Mouse (Mus musculus) neural tube, embryonic 12.5 days (tissue): ENCODE data around the gene L1cam. TPM values are rescaled to one million over a fixed set of nuclear protein-coding genes. Genes with fewer than 3 reads are reported as not detected.
A peak's percentile ranks its signal among the peaks of the same experiment; 100 is the strongest.

ENCODE experiments used
- ATAC-seq: fragments of 200-750 bp; cut with Nextera tagmentation; 2 replicates; pipeline ENCODE4 v1.8.0; 2017; ENCODE audit warnings: low read depth, mild to moderate bottlenecking, moderate TSS enrichment, moderate library complexity; ENCODE audit not compliant: low FRiP score
- H3K27ac ChIP-seq: fragments of 300-500 bp; sonication (generic); 2 replicates; pipeline ENCODE4 v1.5.1; 2016
- H3K27me3 ChIP-seq: fragments of 300-500 bp; sonication (generic); replicated peaks from 2 replicates; pipeline ENCODE4 v1.6.1; 2016; ENCODE audit warnings: mild to moderate bottlenecking
- H3K36me3 ChIP-seq: fragments of 300-500 bp; sonication (generic); 2 replicates; pipeline ENCODE4 v1.6.1; 2016; ENCODE audit warnings: mild to moderate bottlenecking
- H3K4me1 ChIP-seq: fragments of 300-500 bp; sonication (generic); 2 replicates; pipeline ENCODE4 v1.6.1; 2016
- H3K4me2 ChIP-seq: fragments of 300-500 bp; sonication (generic); replicated peaks from 2 replicates; pipeline ENCODE4 v1.6.1; 2016; ENCODE audit warnings: mild to moderate bottlenecking
- H3K4me3 ChIP-seq: fragments of 300-500 bp; sonication (generic); 2 replicates; pipeline ENCODE4 v1.5.1; 2016
- H3K9ac ChIP-seq: fragments of 300-500 bp; sonication (generic); 2 replicates; pipeline ENCODE4 v1.6.1; 2016; ENCODE audit warnings: mild to moderate bottlenecking
- H3K9me3 ChIP-seq: fragments of 300-500 bp; sonication (generic); 2 replicates; pipeline ENCODE4 v1.6.1; 2016; ENCODE audit warnings: mild to moderate bottlenecking
- WGBS: fragments of 180-500 bp; shearing (Covaris S2); methylation state at CpG from one replicate; pipeline ENCODE4 v1.1.7; 2016; 5-methylcytosine and 5-hydroxymethylcytosine counted together
- polyA plus RNA-seq: library from polyadenylated mRNA; unstranded; fragments of >200 nt; fragmentation: Nextera tagmentation; extraction: Ambion mirVana; gene quantifications from 2 replicates; pipeline ENCODE4 v1.2.1, GENCODE M21; 2016

Gene L1cam
- polyA plus RNA-seq, 1 experiment from 2014 or later, result 67.5 TPM

DNA sequence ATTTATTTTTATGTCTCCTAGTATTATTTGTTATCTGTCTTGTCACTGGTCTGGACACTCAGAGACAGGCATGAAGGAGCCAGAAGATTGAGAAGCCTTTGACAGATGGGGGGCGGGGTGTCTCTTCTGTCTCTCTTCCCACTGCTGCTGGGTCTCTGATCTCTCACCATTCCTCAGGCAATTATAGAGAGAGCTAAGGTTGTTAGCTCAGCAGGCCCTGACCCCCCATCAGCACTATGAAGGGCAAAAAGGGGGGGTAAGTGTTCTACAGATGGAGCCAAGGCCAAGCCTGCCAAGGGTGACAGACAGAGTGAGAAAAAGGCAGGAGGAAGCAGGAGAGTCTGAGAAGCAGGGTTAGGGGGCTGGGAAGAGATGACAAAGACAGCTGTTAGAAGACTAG, 23.9 kb downstream of the L1cam start:
- Histone ChIP-seq H3K4me2 (no peak overlapping the region), H3K27me3 (no peaks in the 10 kb centered on the region), H3K36me3 (no peaks in the 10 kb centered on the region), H3K4me1 (0 out of 2 replicates have a peak, but pooled peaks cover under 1% of the 10 kb centered on the region), H3K9me3 (no peaks in the 10 kb centered on the region), H3K9ac (no peak overlapping the region), H3K27ac (no peak overlapping the region), H3K4me3 (no peak overlapping the region)
- no peak for ATAC-seq
- WGBS, result 28% methylated on average over 1 of the region's 1 CpGs

DNA sequence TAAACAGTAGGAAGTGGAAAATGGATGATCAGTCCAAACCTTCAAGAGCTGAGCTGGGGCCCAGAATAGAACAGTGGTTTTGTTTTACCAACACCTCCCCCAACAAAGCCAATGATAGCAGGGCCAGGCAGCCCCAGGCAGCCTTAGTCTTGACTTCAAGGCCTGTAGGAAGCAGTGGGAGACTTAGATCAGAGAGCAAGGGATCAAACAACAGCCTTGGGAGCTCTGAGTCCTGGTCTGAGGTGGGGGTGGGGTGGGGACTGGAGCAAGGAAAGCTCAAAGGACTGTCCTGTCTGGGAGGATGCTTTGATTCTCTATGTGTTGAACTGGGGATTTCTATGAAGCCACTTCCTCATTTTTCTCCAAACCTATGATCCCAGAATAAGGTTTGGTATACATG, 24.4 kb downstream of the L1cam start:
- H3K4me3 ChIP-seq, result no peak overlapping the region
- H3K9me3 ChIP-seq, result no peaks in the 10 kb centered on the region
- H3K36me3 ChIP-seq, result no peaks in the 10 kb centered on the region
- H3K27me3 ChIP-seq, result no peaks in the 10 kb centered on the region
- H3K9ac ChIP-seq, result no peak overlapping the region
- no peak overlapping the region for H3K4me2 ChIP-seq
- ATAC-seq, result no peak
- H3K4me1 ChIP-seq, result peaks cover 5% of the 10 kb centered on the region; the same call in 1 of the 2 replicates
- no peak overlapping the region for H3K27ac ChIP-seq

DNA sequence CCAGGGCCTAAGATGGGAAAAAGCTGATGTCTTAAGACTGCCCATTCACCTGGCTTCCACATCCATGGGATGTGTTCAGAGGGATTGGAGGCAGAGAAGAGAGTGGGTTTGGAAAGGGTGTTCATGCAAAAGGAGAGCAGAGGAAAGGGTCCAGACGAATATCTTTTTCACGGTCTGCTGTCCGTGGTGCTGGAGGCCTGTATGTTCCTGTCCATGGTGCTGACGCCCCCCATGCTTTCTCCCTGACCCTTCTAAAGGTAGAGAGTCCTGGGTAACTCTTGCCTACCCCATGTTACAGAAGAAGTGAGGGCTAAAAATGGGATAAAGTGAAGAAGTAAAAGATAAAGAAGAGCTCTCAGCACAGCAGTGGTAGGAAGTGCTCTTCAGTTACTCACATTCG, 26.6 kb downstream of the L1cam start:
- Histone ChIP-seq H3K4me2 (no peak overlapping the region), H3K27me3 (no peaks in the 10 kb centered on the region), H3K27ac (no peak overlapping the region), H3K4me1 (peaks cover 19% of the 10 kb centered on the region), H3K36me3 (no peaks in the 10 kb centered on the region), H3K9ac (no peak overlapping the region), H3K4me3 (no peak overlapping the region), H3K9me3 (no peaks in the 10 kb centered on the region)
- ATAC-seq, result no peak
- WGBS, result 18% methylated on average over 5 of the region's 5 CpGs

DNA sequence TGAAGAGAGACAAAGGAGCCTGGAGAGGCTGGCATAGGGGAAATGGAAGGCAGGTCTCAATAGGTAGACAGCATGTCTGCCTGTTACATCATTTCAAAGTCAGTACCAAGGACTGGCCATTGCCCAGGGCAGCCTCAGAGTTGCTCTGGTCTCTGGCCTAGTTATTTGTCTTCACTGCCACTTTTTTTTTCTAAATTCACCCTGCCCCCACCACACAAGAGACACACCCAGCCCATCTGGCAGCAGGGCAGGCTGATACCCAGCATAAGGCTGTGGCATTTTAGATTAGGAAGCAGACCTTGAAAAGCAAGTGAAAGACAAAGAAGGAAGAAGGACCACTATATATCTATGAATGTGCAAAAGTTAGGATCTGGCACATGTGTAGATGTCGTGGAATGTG, 28.1 kb downstream of the L1cam start:
- WGBS, result 74% methylated on average over 1 of the region's 1 CpGs
- H3K27me3 ChIP-seq, result no peaks in the 10 kb centered on the region
- no peaks in the 10 kb centered on the region for H3K9me3 ChIP-seq
- no peak overlapping the region for H3K4me2 ChIP-seq
- peaks cover 20% of the 10 kb centered on the region for H3K4me1 ChIP-seq
- H3K36me3 ChIP-seq, result no peaks in the 10 kb centered on the region
- ATAC-seq, result no peak
- no peak overlapping the region for H3K9ac ChIP-seq
- no peak overlapping the region for H3K27ac ChIP-seq
- H3K4me3 ChIP-seq, result no peak overlapping the region

DNA sequence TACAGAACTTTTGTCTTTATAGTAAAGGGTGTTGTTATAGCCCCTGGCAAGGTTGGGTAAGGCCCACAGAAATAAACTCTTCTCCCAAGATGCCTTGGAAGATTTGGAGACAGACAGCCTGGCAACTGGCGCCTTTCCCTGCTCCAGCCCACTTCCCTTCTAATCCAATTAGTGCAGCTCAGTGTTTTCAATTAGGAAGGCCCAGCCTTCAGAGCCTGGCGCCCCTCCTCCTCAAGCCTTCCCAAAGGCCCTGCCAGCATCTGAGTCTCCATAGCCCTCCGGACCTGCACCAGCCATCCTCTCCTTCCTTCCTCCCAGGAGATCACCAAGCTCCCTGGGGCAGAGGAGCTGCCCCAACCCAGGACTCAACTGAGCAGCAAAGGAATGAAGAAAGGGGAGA, 28.6 kb downstream of the L1cam start:
- H3K27me3 ChIP-seq, result no peaks in the 10 kb centered on the region
- peaks cover 20% of the 10 kb centered on the region for H3K4me1 ChIP-seq
- ATAC-seq, result 0 out of 2 replicates have a peak, but pooled peaks have one; percentile 8
- H3K4me2 ChIP-seq, result no peak overlapping the region
- H3K36me3 ChIP-seq, result no peaks in the 10 kb centered on the region
- no peaks in the 10 kb centered on the region for H3K9me3 ChIP-seq
- WGBS, result 33% methylated on average over 3 of the region's 3 CpGs
- no peak overlapping the region for H3K4me3 ChIP-seq
- no peak overlapping the region for H3K27ac ChIP-seq
- H3K9ac ChIP-seq, result no peak overlapping the region

DNA sequence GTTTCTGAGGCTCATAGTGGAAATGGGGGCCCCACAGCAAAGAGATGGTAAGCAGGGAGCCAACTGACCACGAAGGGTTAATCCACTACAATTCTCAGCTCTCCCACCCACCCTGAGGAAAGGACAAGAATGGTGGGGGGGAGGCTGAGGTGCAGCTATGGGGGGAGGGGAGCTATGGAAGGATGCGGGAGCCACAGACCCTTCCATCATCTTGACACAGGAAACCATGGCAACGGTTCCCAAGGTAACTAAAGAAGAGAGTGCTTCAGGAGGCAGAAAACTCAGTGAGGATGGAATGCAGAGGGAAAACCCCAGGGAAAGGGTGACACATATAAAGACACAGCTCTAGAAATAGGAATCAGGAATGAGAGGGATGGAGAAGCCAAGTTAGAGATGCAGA, 31.2 kb downstream of the L1cam start:
- Histone ChIP-seq H3K36me3 (peaks cover 3% of the 10 kb centered on the region; the same call in 1 of the 2 replicates), H3K4me1 (peaks cover 20% of the 10 kb centered on the region), H3K27me3 (no peaks in the 10 kb centered on the region), H3K27ac (no peak overlapping the region), H3K4me2 (peak overlapping the region; percentile 1; the same call in 1 of the 2 replicates), H3K4me3 (no peak overlapping the region), H3K9ac (no peak overlapping the region), H3K9me3 (no peaks in the 10 kb centered on the region)
- ATAC-seq, result peak; percentile 78; the same call in 1 of the 2 replicates
- 52% methylated on average over 3 of the region's 3 CpGs for WGBS

DNA sequence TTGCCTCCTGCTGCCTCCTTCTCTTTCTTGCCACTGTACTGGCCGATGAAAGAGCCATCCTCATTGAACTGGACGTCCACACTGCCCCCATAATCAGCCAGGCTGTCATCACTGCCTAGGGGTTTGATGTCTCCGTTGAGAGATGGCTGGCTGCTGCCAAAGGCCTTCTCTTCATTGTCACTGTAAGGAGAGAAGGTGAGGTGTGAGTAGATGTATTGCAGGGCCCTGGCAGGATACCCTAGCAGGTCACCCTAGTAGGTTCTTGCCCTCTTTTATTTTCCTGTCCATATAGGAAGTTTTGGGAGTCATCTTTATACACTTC, 40.9 kb downstream of the L1cam start:
- H3K9me3 ChIP-seq, result no peaks in the 10 kb centered on the region
- H3K27ac ChIP-seq, result no peak overlapping the region
- no peak overlapping the region for H3K4me3 ChIP-seq
- H3K27me3 ChIP-seq, result no peaks in the 10 kb centered on the region
- no peaks in the 10 kb centered on the region for H3K4me1 ChIP-seq
- H3K4me2 ChIP-seq, result no peak overlapping the region
- WGBS, result 85% methylated on average over 3 of the region's 3 CpGs
- ATAC-seq, result no peak
- no peaks in the 10 kb centered on the region; the same call in 1 of the 2 replicates for H3K36me3 ChIP-seq
- H3K9ac ChIP-seq, result no peak overlapping the region

DNA sequence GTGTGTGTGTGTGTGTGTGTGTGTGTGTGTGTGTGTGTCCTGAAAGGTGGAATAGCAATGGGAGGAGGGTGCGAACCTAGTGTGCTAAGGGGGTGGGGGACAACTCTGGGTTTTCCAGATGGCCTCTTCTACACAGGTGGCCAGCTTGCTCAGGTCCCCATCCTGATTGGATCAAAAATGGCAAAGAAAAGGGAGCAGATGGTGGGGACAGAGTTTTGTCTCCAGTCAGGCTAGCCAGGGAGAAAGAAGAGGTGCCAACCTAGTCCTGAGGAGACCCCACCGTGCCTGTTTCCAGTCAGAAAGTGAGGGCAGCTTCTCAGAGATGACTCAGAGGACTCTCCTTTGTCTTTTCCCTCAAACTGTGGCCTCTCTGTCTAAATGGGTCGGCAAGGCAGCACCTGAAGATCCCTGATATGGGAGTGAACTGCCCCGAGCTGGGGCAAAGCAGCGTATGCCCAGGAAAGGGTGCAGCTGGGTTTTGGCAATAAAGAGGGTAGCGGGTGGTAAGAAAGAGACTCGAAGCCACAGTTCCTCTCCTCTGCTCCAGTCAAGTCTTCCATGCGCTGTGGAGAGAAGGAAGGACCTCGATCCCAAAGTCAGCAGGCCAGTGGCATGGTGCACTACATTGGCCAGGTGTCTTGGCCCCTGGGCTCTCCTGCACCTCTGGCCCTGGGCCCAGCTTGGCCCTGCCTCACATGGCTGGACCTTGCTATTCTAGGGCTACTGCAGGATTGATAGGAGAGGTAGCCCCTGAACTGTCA, 41.4 kb downstream of the L1cam start:
- 88% methylated on average over 9 of the region's 9 CpGs for WGBS
- no peaks in the 10 kb centered on the region for H3K27me3 ChIP-seq

DNA sequence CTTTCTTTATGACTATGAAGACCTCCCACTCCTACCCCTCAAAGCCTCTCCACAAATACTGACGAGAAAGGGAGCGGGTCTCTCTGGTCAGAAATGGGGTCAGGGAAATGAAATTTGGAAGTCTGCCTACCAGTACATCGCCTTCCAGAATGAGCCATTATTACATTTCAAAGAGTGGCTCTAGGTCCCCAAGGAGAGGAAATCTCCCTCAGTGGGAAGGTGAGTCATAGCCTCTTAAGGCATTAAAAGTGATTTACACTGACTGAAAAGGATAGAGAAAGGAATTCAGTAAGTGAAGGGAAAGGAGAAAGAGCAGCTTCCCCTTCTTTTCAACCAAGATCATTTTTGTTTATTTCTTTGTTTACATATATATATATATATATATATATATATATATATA, 59.2 kb downstream of the L1cam start:
- Histone ChIP-seq H3K9me3 (no peaks in the 10 kb centered on the region), H3K4me2 (no peak overlapping the region), H3K27ac (no peak overlapping the region), H3K36me3 (no peaks in the 10 kb centered on the region), H3K9ac (no peak overlapping the region), H3K27me3 (no peaks in the 10 kb centered on the region), H3K4me3 (no peak overlapping the region), H3K4me1 (no peaks in the 10 kb centered on the region)
- ATAC-seq, result no peak
- WGBS, result 81% methylated on average over 3 of the region's 3 CpGs

More for the DNA sequence above, 41.4 kb downstream of the L1cam start:
- Histone ChIP-seq H3K4me3 (no peak overlapping the region), H3K27ac (no peak overlapping the region), H3K4me1 (no peaks in the 10 kb centered on the region), H3K9ac (no peak overlapping the region), H3K36me3 (no peaks in the 10 kb centered on the region; the same call in 1 of the 2 replicates), H3K4me2 (no peak overlapping the region), H3K9me3 (no peaks in the 10 kb centered on the region)
- no peak for ATAC-seq

DNA sequence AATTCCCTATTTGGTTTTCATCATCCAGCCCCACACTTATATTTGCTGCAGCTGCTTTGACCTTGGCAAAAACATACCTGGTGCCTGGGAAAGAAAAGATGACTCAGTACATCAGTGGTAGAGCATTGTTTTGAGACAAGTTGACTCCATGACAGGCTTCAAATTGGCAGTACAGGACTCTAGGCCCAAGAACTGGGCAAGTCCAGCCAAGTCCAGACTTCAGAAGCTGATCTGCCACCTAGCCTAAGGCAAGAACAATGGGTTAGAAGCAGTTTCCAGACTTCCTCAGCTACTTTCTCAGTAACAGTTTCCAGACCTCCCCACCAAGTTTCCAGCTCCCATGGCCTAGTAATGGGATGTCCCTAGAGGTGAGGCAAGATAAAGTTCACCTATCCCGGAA, 60.2 kb downstream of the L1cam start:
- Histone ChIP-seq H3K4me1 (no peaks in the 10 kb centered on the region), H3K9me3 (no peaks in the 10 kb centered on the region), H3K4me2 (no peak overlapping the region), H3K27ac (no peak overlapping the region), H3K9ac (no peak overlapping the region), H3K4me3 (no peak overlapping the region), H3K27me3 (no peaks in the 10 kb centered on the region), H3K36me3 (no peaks in the 10 kb centered on the region)
- 95% methylated on average over 1 of the region's 1 CpGs for WGBS
- no peak for ATAC-seq

DNA sequence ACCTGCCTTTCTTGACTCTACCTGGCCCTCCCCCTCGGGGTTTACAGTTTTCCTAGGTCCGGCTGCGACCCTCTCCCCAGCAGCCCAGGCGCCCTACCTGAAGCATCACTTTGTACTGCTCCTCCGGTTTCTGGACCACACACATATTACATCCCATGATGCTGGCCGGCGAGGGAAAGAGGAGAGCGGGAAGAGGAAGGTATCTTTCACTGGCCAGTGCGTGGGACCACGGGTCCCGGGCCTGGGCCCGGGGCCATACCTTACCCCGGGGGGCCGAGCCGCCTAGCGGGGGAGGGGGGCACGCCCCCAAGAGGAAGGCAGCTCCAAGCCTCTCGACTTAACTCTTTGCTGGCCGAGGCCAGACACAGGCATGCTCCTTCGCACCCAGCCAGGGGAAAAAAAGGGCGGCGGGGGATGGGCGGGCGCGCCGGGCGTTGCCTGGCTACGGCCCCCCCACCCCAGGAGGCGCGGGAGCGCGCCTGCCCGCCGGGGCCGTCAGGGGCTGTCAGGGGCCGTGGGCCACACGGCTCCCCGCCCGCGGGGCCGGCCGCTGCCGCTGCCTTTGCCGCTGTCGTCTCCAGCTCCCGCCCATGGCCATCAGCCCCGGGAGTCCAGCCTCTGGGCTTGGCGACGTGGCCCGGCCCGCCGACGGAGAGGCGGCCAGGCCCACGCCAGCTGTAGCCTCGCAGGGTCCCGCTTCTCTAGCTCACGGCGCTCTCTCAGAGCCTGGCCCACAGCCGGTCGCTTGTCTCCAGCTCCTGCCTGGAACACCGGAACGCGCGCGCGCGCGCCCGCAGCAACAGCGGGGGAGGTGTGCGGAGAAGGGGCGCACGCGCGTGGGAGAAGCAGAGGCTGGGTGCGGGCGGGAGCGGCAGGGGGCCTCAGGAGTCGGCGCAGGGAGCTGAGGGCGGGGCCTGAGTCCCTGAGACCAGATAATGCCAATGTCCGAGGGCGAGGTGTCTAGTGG, 71.4 kb downstream of the L1cam start, which contains the start of gene Pdzd4:
Gene Pdzd4 (minus strand): TSS at position 785 of the 967 bp plus-strand sequence.
- ATAC-seq, result peak; percentile 83
- 14% methylated on average over 69 of the region's 84 CpGs for WGBS
- Histone ChIP-seq H3K27ac (peak within 1 kb of the TSS; percentile 72; the same call in 1 of the 2 replicates), H3K27me3 (no peaks in the 10 kb centered on the region; the same call in 1 of the 2 replicates), H3K4me3 (peak within 1 kb of the TSS; percentile 57), H3K4me1 (no peaks in the 10 kb centered on the region), H3K9ac (peak within 1 kb of the TSS; percentile 75), H3K9me3 (no peaks in the 10 kb centered on the region), H3K36me3 (no peaks in the 10 kb centered on the region), H3K4me2 (peak within 1 kb of the TSS; percentile 65)

DNA sequence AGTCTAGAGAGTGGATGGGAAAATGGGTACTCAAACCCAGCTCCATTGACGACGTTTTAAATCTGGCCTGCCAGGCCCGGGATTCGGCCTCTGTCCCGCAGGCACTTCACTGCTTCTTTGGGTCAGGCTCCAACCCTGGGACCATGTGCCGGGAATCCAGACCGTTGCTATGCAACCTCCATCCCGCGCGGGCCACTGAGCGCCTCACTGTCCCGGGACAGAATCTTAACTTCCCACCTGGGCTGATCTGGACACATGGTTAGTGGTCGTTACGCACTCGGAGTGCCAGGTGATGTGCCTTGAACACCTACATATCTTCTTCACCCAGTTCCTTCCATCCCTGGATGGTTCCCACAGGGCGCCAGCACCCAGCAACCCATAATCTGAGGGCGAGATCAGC, 72.2 kb downstream of the L1cam start:
- no peak overlapping the region for H3K27ac ChIP-seq
- H3K4me2 ChIP-seq, result peak overlapping the region; percentile 65
- H3K27me3 ChIP-seq, result no peaks in the 10 kb centered on the region; the same call in 1 of the 2 replicates
- no peaks in the 10 kb centered on the region for H3K4me1 ChIP-seq
- peak overlapping the region; percentile 57 for H3K4me3 ChIP-seq
- no peaks in the 10 kb centered on the region for H3K9me3 ChIP-seq
- H3K36me3 ChIP-seq, result no peaks in the 10 kb centered on the region
- peak overlapping the region; percentile 75 for H3K9ac ChIP-seq
- ATAC-seq, result peak; percentile 51
- WGBS, result 9% methylated on average over 17 of the region's 17 CpGs
